Mouse (Mus musculus) heart, embryonic 13.5 days (tissue): ENCODE data around the gene Nbr1. TPM values are rescaled to one million over a fixed set of nuclear protein-coding genes. Genes with fewer than 3 reads are reported as not detected.
A peak's percentile ranks its signal among the peaks of the same experiment; 100 is the strongest.

Experiments used
- ATAC-seq: fragments of 200-750 bp; cut with Nextera tagmentation; 2 replicates; pipeline ENCODE4 v1.8.0; 2017; ENCODE audit warnings: moderate TSS enrichment; ENCODE audit not compliant: insufficient number of reproducible peaks, low FRiP score, low TSS enrichment; ENCODE audit errors: extremely low read depth
- H3K27ac ChIP-seq: fragments of 300-500 bp; sonication (generic); replicated peaks from 2 replicates; pipeline ENCODE4 v1.5.1; 2015; ENCODE audit warnings: moderate library complexity, mild to moderate bottlenecking, inconsistent platforms
- H3K27me3 ChIP-seq: fragments of 300-500 bp; sonication (generic); replicated peaks from 2 replicates; pipeline ENCODE4 v1.6.1; 2015; ENCODE audit warnings: mild to moderate bottlenecking, inconsistent platforms
- H3K36me3 ChIP-seq: fragments of 300-500 bp; sonication (generic); 2 replicates; pipeline ENCODE4 v1.6.1; 2015; ENCODE audit warnings: mild to moderate bottlenecking, inconsistent platforms
- H3K4me1 ChIP-seq: fragments of 300-500 bp; sonication (generic); 2 replicates; pipeline ENCODE4 v1.6.1; 2015; ENCODE audit warnings: inconsistent platforms
- H3K4me2 ChIP-seq: fragments of 300-500 bp; sonication (generic); 2 replicates; pipeline ENCODE4 v1.6.1; 2015; ENCODE audit warnings: inconsistent platforms, mild to moderate bottlenecking, moderate library complexity
- H3K4me3 ChIP-seq: fragments of 300-500 bp; sonication (generic); 2 replicates; pipeline ENCODE4 v1.5.1; 2015; ENCODE audit warnings: moderate library complexity, mild to moderate bottlenecking, inconsistent platforms
- H3K9ac ChIP-seq: fragments of 300-500 bp; sonication (generic); 2 replicates; pipeline ENCODE4 v1.6.1; 2015; ENCODE audit warnings: inconsistent platforms, mild to moderate bottlenecking, moderate library complexity
- H3K9me3 ChIP-seq: fragments of 300-500 bp; sonication (generic); 2 replicates; pipeline ENCODE4 v1.6.1; 2016; ENCODE audit warnings: inconsistent platforms
- WGBS: fragments of 180-500 bp; shearing (Covaris S2); methylation state at CpG from one replicate; pipeline ENCODE4 v1.1.7; 2015; ENCODE audit warnings: mixed read lengths; 5-methylcytosine and 5-hydroxymethylcytosine counted together
- polyA plus RNA-seq: library from polyadenylated mRNA; unstranded; fragments of >200 nt; fragmentation: Nextera tagmentation; extraction: Ambion mirVana; gene quantifications from 2 replicates; pipeline ENCODE4 v1.2.1, GENCODE M21; 2015

Gene Nbr1
- 54.9 and 55.3 TPM in 2 replicates for polyA plus RNA-seq

DNA sequence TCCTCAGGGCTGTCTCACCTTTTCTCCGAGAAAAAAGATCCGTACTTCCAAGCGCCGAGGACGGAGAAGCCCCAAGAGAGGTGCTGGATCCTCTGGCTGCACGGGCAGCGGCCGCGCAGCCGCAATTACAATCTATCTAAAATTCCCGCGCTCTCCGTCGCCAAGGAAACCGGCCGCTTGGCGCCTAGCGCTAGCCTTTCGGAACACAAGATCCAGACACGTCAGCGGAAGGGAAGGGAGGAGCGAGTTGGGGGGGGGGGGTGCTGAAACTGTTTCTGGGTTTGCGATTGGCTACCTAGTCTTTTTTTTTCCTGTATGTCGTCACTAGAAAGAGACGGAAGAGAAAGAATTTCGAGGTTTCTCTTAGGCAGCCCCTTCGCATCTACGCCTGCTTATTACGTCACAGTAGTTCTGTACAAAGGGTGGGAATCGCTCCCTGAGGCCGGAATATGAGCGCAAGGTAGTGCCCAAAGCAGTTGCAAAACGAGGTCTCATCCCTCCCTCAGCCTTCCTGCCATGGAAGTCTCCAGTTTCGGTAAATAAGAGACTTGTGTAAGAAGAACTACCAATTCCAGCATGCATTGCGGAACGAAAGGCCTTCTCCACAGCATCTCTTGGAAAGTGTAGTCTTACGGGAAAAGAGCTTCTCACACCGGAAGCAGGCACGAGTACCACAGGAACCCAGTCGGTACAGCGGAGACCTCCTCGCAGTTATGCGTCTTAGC is at the start of gene Nbr1, which contains the start of gene Brca1:
Gene Nbr1, plus strand, starts transcription at position 399 of the 725 bp plus-strand sequence.
Gene Brca1, minus strand, starts transcription at position 205 of the 725 bp plus-strand sequence.
- Histone ChIP-seq H3K4me1 (peaks cover 24% of the 10 kb centered on the region), H3K9ac (peak within 1 kb of the TSS; percentile 91), H3K4me3 (peak within 1 kb of the TSS; percentile 72), H3K4me2 (peak within 1 kb of the TSS; percentile 83), H3K36me3 (peaks cover 38% of the 10 kb centered on the region), H3K9me3 (no peaks in the 10 kb centered on the region), H3K27me3 (no peaks in the 10 kb centered on the region), H3K27ac (peak within 1 kb of the TSS; percentile 94)
- WGBS = under 1% methylated on average over 43 of the region's 43 CpGs
- peak; percentile 63 for ATAC-seq

GRCm38 (mm10) chr11:101506269-101506780 is 45.6 kb upstream of the Nbr1 start:
- no peak overlapping the region for H3K4me3 ChIP-seq
- H3K4me1 ChIP-seq = peaks cover 4% of the 10 kb centered on the region; the same call in 1 of the 2 replicates
- H3K9me3 ChIP-seq = no peaks in the 10 kb centered on the region
- no peak for ATAC-seq
- H3K27ac ChIP-seq = no peak overlapping the region
- peaks cover 72% of the 10 kb centered on the region for H3K36me3 ChIP-seq
- H3K9ac ChIP-seq = no peak overlapping the region
- WGBS = 91% methylated on average over 5 of the region's 5 CpGs
- no peaks in the 10 kb centered on the region for H3K27me3 ChIP-seq
- no peak overlapping the region for H3K4me2 ChIP-seq

DNA sequence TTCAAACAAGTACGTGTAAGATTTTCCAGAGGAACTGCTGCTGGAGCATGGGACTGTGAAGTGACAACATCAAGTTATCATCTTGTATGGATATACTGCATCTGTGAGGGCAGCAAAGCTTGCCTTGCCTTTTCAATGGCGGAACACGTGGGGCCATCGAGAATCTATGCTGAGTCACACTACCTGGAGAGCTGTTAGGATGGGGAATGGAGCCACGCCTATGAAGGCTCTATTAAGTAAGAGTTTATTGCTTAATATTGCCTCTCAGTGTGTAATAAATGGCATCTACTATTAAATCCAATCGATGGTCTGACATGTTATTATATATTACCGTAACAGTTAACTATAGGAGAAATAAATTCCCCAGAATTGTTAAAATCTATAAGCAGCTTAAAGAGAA is 44.9 kb upstream of the Nbr1 start:
- H3K4me3 ChIP-seq = no peak overlapping the region
- no peak overlapping the region for H3K9ac ChIP-seq
- H3K27me3 ChIP-seq = no peaks in the 10 kb centered on the region
- WGBS = 79% methylated on average over 7 of the region's 7 CpGs
- no peak overlapping the region for H3K27ac ChIP-seq
- no peaks in the 10 kb centered on the region for H3K9me3 ChIP-seq
- peaks cover 74% of the 10 kb centered on the region for H3K36me3 ChIP-seq
- H3K4me2 ChIP-seq = no peak overlapping the region
- H3K4me1 ChIP-seq = peaks cover 4% of the 10 kb centered on the region; the same call in 1 of the 2 replicates
- ATAC-seq = no peak

- Histone ChIP-seq H3K9me3 (no peaks in the 10 kb centered on the region), H3K36me3 (peaks cover 57% of the 10 kb centered on the region), H3K4me1 (no peaks in the 10 kb centered on the region), H3K9ac (no peak overlapping the region), H3K4me3 (no peak overlapping the region), H3K27me3 (no peaks in the 10 kb centered on the region), H3K27ac (no peak overlapping the region), H3K4me2 (no peak overlapping the region)
- 82% methylated on average over 5 of the region's 5 CpGs for WGBS
- no peak for ATAC-seq
Measured at GRCm38 (mm10) chr11:101518937-101519336, 33.0 kb upstream of the Nbr1 start.

DNA sequence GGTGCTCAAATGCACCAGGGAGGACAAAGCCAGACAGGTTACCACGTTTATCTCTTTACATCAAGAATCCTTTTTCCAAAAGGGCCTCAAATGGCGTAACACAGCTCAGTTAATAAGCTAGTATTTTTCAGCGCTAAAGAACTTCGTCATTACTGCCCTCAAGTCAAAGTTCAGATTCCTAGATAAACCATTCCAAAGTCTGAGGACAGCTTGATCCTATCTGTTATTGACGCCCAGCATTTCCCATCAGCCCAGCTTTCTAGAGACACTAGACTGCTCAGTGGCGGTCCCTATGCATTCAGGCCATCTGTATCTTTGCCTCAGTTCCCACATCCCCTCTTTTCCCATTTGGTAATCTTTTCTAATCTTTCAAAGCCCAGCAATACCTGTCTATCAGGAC is 32.6 kb upstream of the Nbr1 start:
- ATAC-seq = no peak
- Histone ChIP-seq H3K4me1 (no peaks in the 10 kb centered on the region), H3K9me3 (no peaks in the 10 kb centered on the region), H3K36me3 (peaks cover 57% of the 10 kb centered on the region), H3K27ac (no peak overlapping the region), H3K27me3 (no peaks in the 10 kb centered on the region), H3K9ac (no peak overlapping the region), H3K4me3 (no peak overlapping the region), H3K4me2 (no peak overlapping the region)
- WGBS = 85% methylated on average over 6 of the region's 6 CpGs

DNA sequence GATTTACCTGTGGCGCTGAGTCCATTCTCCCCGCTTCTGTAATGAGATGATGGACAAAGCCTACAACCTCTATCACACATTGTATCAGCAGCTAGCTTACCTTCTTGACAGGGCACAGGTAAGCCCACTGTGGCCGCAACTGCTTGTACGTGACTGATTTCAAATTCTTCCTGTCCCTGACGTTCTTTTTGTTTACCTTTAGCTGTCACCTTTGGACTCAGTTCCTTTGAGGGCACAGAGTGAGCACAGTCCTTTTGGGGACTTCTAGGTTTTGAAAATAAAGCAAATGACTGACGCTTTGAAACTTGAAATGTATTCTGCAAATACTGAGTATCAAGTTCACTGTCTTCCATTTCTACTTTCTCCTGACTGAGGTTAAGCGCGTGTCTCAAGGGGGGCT is 27.5 kb upstream of the Nbr1 start:
- Histone ChIP-seq H3K27ac (no peak overlapping the region), H3K4me2 (no peak overlapping the region), H3K36me3 (peaks cover 73% of the 10 kb centered on the region), H3K4me3 (no peak overlapping the region), H3K27me3 (no peaks in the 10 kb centered on the region), H3K4me1 (no peaks in the 10 kb centered on the region), H3K9ac (no peak overlapping the region), H3K9me3 (no peaks in the 10 kb centered on the region)
- WGBS = 90% methylated on average over 8 of the region's 8 CpGs
- no peak for ATAC-seq

DNA sequence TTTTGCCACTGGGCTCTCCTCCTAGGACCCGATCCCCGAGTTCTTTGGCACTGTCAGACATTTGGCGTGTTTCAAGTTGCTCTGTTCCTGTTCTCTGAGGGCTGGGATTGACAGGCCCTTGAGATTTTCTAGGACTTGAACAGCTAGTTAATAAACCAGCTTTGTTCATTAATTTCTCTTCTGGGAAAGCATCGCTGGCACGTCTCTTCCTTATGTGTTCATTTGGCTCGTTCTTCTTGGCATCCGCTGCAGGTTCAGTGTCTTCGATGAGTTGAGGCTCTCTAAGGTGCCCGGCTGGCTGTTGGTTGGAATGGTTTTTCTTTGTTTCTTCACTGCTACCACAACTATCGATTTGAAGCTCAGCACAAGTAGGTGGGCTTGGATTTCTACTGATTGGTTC is 26.9 kb upstream of the Nbr1 start:
- no peak for ATAC-seq
- Histone ChIP-seq H3K9ac (no peak overlapping the region), H3K9me3 (no peaks in the 10 kb centered on the region), H3K36me3 (peaks cover 77% of the 10 kb centered on the region), H3K4me2 (no peak overlapping the region), H3K4me1 (no peaks in the 10 kb centered on the region), H3K27ac (no peak overlapping the region), H3K4me3 (no peak overlapping the region), H3K27me3 (no peaks in the 10 kb centered on the region)
- 92% methylated on average over 10 of the region's 10 CpGs for WGBS

DNA sequence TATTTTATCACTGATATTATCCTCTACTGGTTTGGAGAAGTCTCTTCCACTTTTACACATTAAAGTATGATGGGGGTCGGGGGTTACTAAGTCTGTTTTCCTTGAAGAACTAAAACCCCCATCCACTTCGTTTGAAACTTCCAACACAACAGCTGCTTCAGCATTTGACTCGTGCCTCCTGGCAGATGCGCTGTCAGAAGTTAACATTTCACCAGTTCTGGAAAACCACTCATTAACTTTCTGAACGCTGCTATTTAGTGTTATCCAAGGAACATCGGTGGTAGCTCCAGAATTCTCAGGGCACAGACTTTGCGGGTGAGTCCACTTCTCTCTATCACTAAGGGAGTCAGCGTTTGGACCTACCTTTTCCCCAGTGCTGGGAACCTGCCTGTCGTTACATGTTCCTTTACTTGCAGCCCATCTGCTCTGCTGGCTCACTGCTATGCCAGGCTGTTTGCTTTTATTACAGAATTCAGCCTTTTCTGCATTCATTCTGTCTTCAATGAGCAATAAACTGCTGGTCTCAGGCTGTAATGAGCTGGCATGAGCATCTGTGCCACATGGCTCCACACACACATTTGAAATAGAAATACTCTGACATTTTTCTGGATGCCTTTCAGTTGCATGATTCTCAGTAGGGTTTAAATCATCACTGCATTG is 25.9 kb upstream of the Nbr1 start:
- 90% methylated on average over 9 of the region's 9 CpGs for WGBS
- Histone ChIP-seq H3K36me3 (peaks cover 84% of the 10 kb centered on the region), H3K4me2 (no peak overlapping the region), H3K9me3 (no peaks in the 10 kb centered on the region), H3K4me1 (no peaks in the 10 kb centered on the region), H3K9ac (no peak overlapping the region), H3K27ac (no peak overlapping the region), H3K4me3 (no peak overlapping the region), H3K27me3 (no peaks in the 10 kb centered on the region)
- ATAC-seq = no peak

- peaks cover 85% of the 10 kb centered on the region for H3K36me3 ChIP-seq
- H3K9me3 ChIP-seq = no peaks in the 10 kb centered on the region
- no peaks in the 10 kb centered on the region for H3K4me1 ChIP-seq
- ATAC-seq = no peak
- 86% methylated on average over 4 of the region's 4 CpGs for WGBS
- H3K4me2 ChIP-seq = no peak overlapping the region
- no peak overlapping the region for H3K4me3 ChIP-seq
- no peaks in the 10 kb centered on the region for H3K27me3 ChIP-seq
- H3K9ac ChIP-seq = no peak overlapping the region
- H3K27ac ChIP-seq = no peak overlapping the region
Measured at GRCm38 (mm10) chr11:101526686-101527085, 25.3 kb upstream of the Nbr1 start.

DNA sequence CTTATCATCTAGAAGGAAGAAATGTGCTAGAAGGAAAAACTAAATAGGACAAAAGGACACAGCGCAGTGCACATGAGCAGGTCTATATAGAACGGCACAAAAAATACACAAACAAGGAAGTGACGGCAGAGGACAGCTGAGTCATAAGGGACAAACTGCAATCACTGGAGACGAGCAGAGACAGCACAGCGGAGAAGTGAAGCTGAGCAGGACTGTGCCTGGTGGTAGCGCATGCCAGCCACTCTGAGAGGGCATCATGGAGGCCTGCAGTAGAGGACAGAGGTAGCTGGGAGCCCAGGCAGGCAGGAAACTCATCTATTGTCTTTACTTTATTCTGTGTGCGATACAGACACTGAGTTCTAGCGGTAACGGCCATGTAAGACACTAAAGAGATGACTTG is 8.4 kb upstream of the Nbr1 start:
- no peak overlapping the region for H3K4me2 ChIP-seq
- WGBS = 85% methylated on average over 9 of the region's 9 CpGs
- no peaks in the 10 kb centered on the region for H3K27me3 ChIP-seq
- no peak overlapping the region for H3K9ac ChIP-seq
- H3K27ac ChIP-seq = no peak overlapping the region
- no peak for ATAC-seq
- H3K4me1 ChIP-seq = peaks cover 6% of the 10 kb centered on the region
- no peaks in the 10 kb centered on the region for H3K9me3 ChIP-seq
- H3K4me3 ChIP-seq = no peak overlapping the region
- H3K36me3 ChIP-seq = peaks cover 49% of the 10 kb centered on the region

DNA sequence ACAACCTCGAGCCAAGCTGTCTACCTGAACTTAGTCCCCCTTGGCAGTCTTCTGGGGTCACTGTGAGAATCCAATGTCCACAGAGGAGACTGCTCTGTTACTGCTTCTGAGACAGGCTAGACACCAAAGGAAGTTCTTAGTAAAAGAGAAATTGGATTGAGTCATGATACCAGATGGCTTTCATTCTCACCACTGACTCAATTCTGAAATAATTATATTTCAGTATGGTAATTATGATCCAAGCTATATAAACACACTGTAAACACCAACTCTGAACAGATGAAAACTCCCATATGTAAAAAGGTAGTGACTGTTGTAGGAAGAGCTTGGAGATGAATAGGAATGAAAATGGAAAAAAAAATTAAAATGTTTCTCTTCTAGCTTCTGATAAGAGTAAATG is 7.8 kb upstream of the Nbr1 start:
- H3K4me2 ChIP-seq = no peak overlapping the region
- no peaks in the 10 kb centered on the region for H3K27me3 ChIP-seq
- peaks cover 49% of the 10 kb centered on the region for H3K36me3 ChIP-seq
- H3K9me3 ChIP-seq = no peaks in the 10 kb centered on the region
- no peak overlapping the region for H3K9ac ChIP-seq
- WGBS = 70% methylated on average over 1 of the region's 1 CpGs
- H3K4me1 ChIP-seq = peaks cover 6% of the 10 kb centered on the region
- no peak overlapping the region for H3K4me3 ChIP-seq
- no peak for ATAC-seq
- no peak overlapping the region for H3K27ac ChIP-seq
